Mouse (Mus musculus) stomach, postnatal 0 days (tissue): ENCODE measurements at regions not wholly inside any gene's neighbourhood (a gene's known extent, or its start where the extent isn't known, plus 50 kb on each side); places are given as distances from the start of the nearest gene placed in this dataset.
"Not testable (repeated sequence)": the region's sequence is repeated elsewhere in the genome, so short reads cannot be mapped to it uniquely, and the experiment has no call there.

ENCODE experiments used
- ATAC-seq: fragments of 200-750 bp; cut with Nextera tagmentation; 2 replicates; pipeline ENCODE4 v1.8.0; 2017; ENCODE audit not compliant: low FRiP score, low TSS enrichment
- DNase-seq: peaks from one replicate; pipeline ENCODE4 v3.0.0-alpha.2; 2016; ENCODE audit warnings: low spot score
- H3K27ac ChIP-seq: fragments of 300-500 bp; sonication (generic); replicated peaks from 2 replicates; pipeline ENCODE4 v1.5.1; 2014; ENCODE audit warnings: mild to moderate bottlenecking, control low read depth
- H3K27me3 ChIP-seq: fragments of 300-500 bp; sonication (generic); 2 replicates; pipeline ENCODE4 v1.6.1; 2014; ENCODE audit warnings: low read length; ENCODE audit not compliant: control insufficient read depth, insufficient read depth
- H3K36me3 ChIP-seq: fragments of 300-500 bp; sonication (generic); 2 replicates; pipeline ENCODE4 v1.6.1; 2014; ENCODE audit warnings: low read length, mixed read lengths; ENCODE audit not compliant: control insufficient read depth, insufficient read depth
- H3K4me1 ChIP-seq: fragments of 300-500 bp; sonication (generic); replicated peaks from 2 replicates; pipeline ENCODE4 v1.6.1; 2014; ENCODE audit warnings: antibody characterized with exemption; ENCODE audit not compliant: control insufficient read depth, insufficient read depth
- H3K4me2 ChIP-seq: fragments of 300-500 bp; sonication (generic); replicated peaks from 2 replicates; pipeline ENCODE4 v1.6.1; 2014; ENCODE audit warnings: low read depth, mild to moderate bottlenecking, control low read depth, moderate library complexity
- H3K4me3 ChIP-seq: fragments of 300-500 bp; sonication (generic); 2 replicates; pipeline ENCODE4 v1.5.1; 2014; ENCODE audit warnings: low read depth, low read length, control low read depth
- H3K9ac ChIP-seq: fragments of 300-500 bp; sonication (generic); 2 replicates; pipeline ENCODE4 v1.6.1; 2014; ENCODE audit warnings: mild to moderate bottlenecking, low read length, control low read depth, mixed read lengths
- H3K9me3 ChIP-seq: fragments of 300-500 bp; sonication (generic); 2 replicates; pipeline ENCODE4 v1.6.1; 2016; ENCODE audit warnings: low read length; ENCODE audit not compliant: control insufficient read depth
- CTCF ChIP-seq: IDR thresholded peaks from 2 replicates; pipeline ENCODE4 v1.5.1; 2016; ENCODE audit warnings: antibody characterized with exemption, low read depth, mild to moderate bottlenecking, moderate library complexity
- EP300 ChIP-seq: optimal IDR thresholded peaks from 2 replicates; pipeline ENCODE3; 2016; ENCODE audit warnings: antibody characterized with exemption
- WGBS: fragments of 180-500 bp; shearing (Covaris S2); extraction: QIAGEN DNeasy Blood & Tissue Kit; methylation state at CpG from one replicate; pipeline ENCODE4 v1.1.7; 2014; 5-methylcytosine and 5-hydroxymethylcytosine counted together

GRCm38 (mm10) chr2:116347827-116348529 lies 282.3 kb upstream of the Meis2 start:
- H3K36me3 ChIP-seq: no peaks in the 10 kb centered on the region
- no peak overlapping the region for H3K27ac ChIP-seq
- no peak for DNase-seq
- H3K4me2 ChIP-seq: no peak overlapping the region
- no peak overlapping the region for H3K4me3 ChIP-seq
- no peaks in the 10 kb centered on the region for H3K27me3 ChIP-seq
- 83% methylated on average over 3 of the region's 3 CpGs for WGBS
- no peaks in the 10 kb centered on the region for H3K9me3 ChIP-seq
- ATAC-seq: no peak
- TF ChIP-seq EP300: no peak
- no peak for TF ChIP-seq CTCF
- no peaks in the 10 kb centered on the region for H3K4me1 ChIP-seq
- no peak overlapping the region for H3K9ac ChIP-seq

DNA sequence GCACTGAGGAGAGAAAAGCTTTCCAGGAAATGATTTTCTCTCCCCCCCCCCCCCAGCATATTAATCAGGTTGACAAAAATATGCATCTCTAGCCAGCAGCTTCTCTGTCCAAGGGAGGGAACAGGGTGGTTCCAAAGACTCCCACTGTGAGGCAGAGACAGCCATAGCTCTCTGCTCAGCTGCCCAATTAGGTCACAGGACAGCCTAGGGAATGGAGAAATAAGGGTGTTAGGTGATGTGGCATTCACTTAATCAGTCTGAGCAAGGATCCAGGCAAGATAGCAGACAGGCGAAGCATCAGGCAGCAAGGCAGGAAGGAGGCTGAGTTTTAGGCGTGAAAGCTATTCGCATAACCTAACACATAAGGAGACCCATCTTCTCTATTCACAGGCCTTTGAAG lies 266.2 kb upstream of the Meis2 start:
- ATAC-seq (no peak), DNase-seq (no peak)
- Histone ChIP-seq H3K9ac (no peak overlapping the region), H3K4me2 (no peak overlapping the region), H3K27me3 (no peaks in the 10 kb centered on the region), H3K4me1 (no peaks in the 10 kb centered on the region), H3K4me3 (no peak overlapping the region), H3K9me3 (no peaks in the 10 kb centered on the region), H3K27ac (no peak overlapping the region), H3K36me3 (no peaks in the 10 kb centered on the region)
- no peak for TF ChIP-seq CTCF
- TF ChIP-seq EP300: no peak
- 88% methylated on average over 3 of the region's 3 CpGs for WGBS

DNA sequence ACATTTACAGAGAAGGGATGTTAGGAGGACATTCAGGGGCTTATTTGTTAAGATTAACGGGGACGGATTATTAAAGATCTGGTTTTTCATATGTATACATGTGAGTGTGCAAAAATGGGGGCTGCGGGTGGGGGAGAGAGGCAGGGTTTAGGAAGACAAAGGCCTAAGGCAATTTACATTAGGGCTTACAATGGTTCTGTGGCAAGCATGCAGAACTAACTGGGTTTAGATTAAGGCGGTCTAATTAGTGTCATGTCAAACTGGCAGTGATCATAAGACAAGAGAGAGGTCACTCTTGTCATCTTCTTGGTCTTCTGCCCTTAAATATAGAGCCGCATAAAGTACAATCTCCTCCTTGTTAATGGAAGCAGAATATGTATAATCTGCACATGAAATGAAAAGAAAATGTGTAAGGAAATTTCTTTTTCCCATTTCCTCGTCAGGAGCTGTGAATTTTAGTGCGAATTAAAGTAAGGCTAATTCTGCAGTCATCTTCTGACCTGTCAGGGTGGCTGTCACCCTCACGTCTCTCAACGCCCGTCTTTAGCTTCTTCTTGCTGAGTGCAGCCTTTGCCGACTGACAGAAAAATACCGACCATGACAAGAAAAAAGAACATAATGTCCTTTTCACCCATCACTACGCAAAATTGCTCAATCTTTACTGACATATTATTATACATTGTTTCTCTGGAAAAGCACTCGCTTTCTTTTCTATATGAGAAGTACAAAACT lies 256.6 kb upstream of the Meis2 start:
- no peak overlapping the region for H3K9ac ChIP-seq
- H3K27me3 ChIP-seq: no peaks in the 10 kb centered on the region
- ATAC-seq: no peak
- H3K27ac ChIP-seq: no peak overlapping the region
- no peak for DNase-seq
- H3K4me2 ChIP-seq: no peak overlapping the region
- TF ChIP-seq CTCF (no peak), EP300 (no peak)
- H3K4me1 ChIP-seq: no peaks in the 10 kb centered on the region
- H3K4me3 ChIP-seq: no peak overlapping the region
- H3K36me3 ChIP-seq: no peaks in the 10 kb centered on the region
- H3K9me3 ChIP-seq: no peaks in the 10 kb centered on the region
- 87% methylated on average over 14 of the region's 14 CpGs for WGBS

DNA sequence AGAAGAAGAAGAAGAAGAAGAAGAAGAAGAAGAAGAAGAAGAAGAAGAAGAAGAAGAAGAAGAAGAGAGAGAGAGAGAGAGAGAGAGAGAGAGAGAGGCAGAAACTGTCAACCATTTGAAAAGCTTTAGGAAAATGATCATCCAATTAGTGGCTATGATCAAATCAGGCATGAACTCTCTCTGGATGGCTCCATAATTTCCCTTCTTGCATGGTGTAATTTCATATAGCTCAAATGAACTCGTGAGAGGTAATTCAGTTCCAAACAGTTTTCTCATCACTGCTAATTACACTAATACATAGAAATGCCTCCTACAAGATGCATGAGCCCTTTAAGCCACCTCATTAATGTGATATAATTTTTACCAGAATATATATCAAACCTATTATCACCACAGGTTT lies 233.9 kb upstream of the Meis2 start:
- ATAC-seq: no peak
- no peak overlapping the region for H3K4me3 ChIP-seq
- H3K27me3 ChIP-seq: no peaks in the 10 kb centered on the region
- no peak overlapping the region for H3K27ac ChIP-seq
- no peaks in the 10 kb centered on the region for H3K9me3 ChIP-seq
- TF ChIP-seq CTCF (no peak), EP300 (no peak)
- no peak for DNase-seq
- 84% methylated on average over 1 of the region's 1 CpGs for WGBS
- no peak overlapping the region for H3K4me2 ChIP-seq
- H3K36me3 ChIP-seq: no peaks in the 10 kb centered on the region
- H3K4me1 ChIP-seq: no peaks in the 10 kb centered on the region
- H3K9ac ChIP-seq: no peak overlapping the region

DNA sequence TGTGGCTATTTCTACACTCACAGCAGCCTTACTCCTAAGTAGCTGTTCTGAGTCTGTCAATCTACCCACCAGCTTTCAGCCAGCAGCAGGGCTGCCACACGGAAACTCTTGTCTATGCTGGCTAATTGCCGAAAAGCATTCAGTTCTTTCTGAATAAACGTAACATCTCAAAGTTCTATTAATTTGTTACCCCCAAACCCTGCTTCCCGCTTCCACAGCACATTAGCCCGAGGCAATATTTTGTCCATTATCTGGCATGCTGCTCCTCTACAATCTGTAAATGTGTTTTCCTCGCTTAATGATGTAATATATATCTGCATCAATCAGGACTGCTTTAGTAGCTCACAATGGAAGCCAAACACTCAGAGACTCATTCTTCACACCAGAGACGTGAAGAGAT lies 224.2 kb upstream of the Meis2 start:
- WGBS: 65% methylated on average over 7 of the region's 7 CpGs
- Histone ChIP-seq H3K4me3 (no peak overlapping the region), H3K4me1 (no peaks in the 10 kb centered on the region), H3K9ac (no peak overlapping the region), H3K9me3 (no peaks in the 10 kb centered on the region), H3K27ac (no peak overlapping the region), H3K4me2 (no peak overlapping the region), H3K27me3 (no peaks in the 10 kb centered on the region), H3K36me3 (no peaks in the 10 kb centered on the region)
- ATAC-seq: no peak
- no peak for DNase-seq
- TF ChIP-seq CTCF (no peak), EP300 (no peak)

- not testable (repeated sequence) for H3K36me3 ChIP-seq, H3K27me3 ChIP-seq, H3K9ac ChIP-seq, H3K4me3 ChIP-seq, H3K27ac ChIP-seq, H3K9me3 ChIP-seq, ATAC-seq, H3K4me2 ChIP-seq, H3K4me1 ChIP-seq, DNase-seq
- 64% methylated on average over 3 of the region's 3 CpGs for WGBS
Observed at GRCm38 (mm10) chr2:116243191-116243590, 177.6 kb upstream of the Meis2 start.
